Mouse (Mus musculus) gastrocnemius, postnatal 14 days (tissue): Measurements from ENCODE around the gene Spry1. TPM values are rescaled to one million over a fixed set of nuclear protein-coding genes. Genes with fewer than 3 reads are reported as not detected.

Source experiments
- total RNA-seq, 2 experiments: library from RNA; stranded (reverse); gene quantifications; 2 replicates each; pipeline ENCODE4 v1.2.3; 2021

Gene Spry1
- total RNA-seq, 2 experiments from 2014 or later = 33.1 to 39.9 TPM

Other genes with a start within 250 kb of the Spry1 start
- 10 to 100 TPM; 10.9 to 12.9 TPM for gene Spata5, start 220.1 kb upstream of the Spry1 start, total RNA-seq
- 10 to 100 TPM; 21.5 to 26.8 TPM for gene Nudt6, start 219.7 kb upstream of the Spry1 start, total RNA-seq
- gene Gm5148, start 84.5 kb downstream of the Spry1 start, total RNA-seq = under 1 TPM in 1 of 2 experiments, not detected in 1; 0.27 TPM